Mouse (Mus musculus) MEL (cell line): ENCODE results near the gene Cpeb3.

Experiments
- CTCF ChIP-seq, 3 experiments: IDR thresholded peaks in 2 of 3; conservative IDR thresholded peaks in 1 of 3; 2 replicates each; pipeline ENCODE4 v1.5.1; 2011 to 2012; ENCODE audit warnings: low read length in 3 of 3, low read depth in 2 of 3, mild to moderate bottlenecking in 2 of 3, improper control_type of control experiment in 1 of 3, inconsistent platforms in 1 of 3, mixed read lengths in 1 of 3, moderate library complexity in 1 of 3; ENCODE audit not compliant: control insufficient read depth in 1 of 3, insufficient read depth in 1 of 3, poor library complexity in 1 of 3, severe bottlenecking in 1 of 3
- EP300 ChIP-seq, 2 experiments: IDR thresholded peaks; 2 replicates each; pipeline ENCODE4 v1.6.1; 2011; ENCODE audit warnings: improper control_type of control experiment in 2 of 2, low read length in 2 of 2, low read depth in 1 of 2, mild to moderate bottlenecking in 1 of 2
- HCFC1 ChIP-seq: IDR thresholded peaks from 2 replicates; pipeline ENCODE4 v1.6.1; 2012; ENCODE audit warnings: low read depth, mild to moderate bottlenecking, inconsistent platforms, low read length, improper control_type of control experiment, moderate library complexity
- MAX ChIP-seq: IDR thresholded peaks from 2 replicates; pipeline ENCODE4 v1.6.1; 2011; ENCODE audit warnings: low read length, improper control_type of control experiment
- POLR2A ChIP-seq, 2 experiments: IDR thresholded peaks; 2 replicates each; pipeline ENCODE4 v1.6.1; 2011 to 2012; ENCODE audit warnings: low read length in 2 of 2, mild to moderate bottlenecking in 2 of 2, control low read depth in 1 of 2, improper control_type of control experiment in 1 of 2, low read depth in 1 of 2, moderate library complexity in 1 of 2; ENCODE audit not compliant: control insufficient read depth in 1 of 2, insufficient read depth in 1 of 2, poor library complexity in 1 of 2
- POLR2AphosphoS2 ChIP-seq: IDR thresholded peaks from 2 replicates; pipeline ENCODE4 v1.6.1; 2011; ENCODE audit warnings: low read length, improper control_type of control experiment
- TAL1 ChIP-seq: IDR thresholded peaks from 2 replicates; pipeline ENCODE4 v1.6.1; 2012; ENCODE audit warnings: mild to moderate bottlenecking, inconsistent platforms, low read length, moderate library complexity, mixed read lengths
- ZKSCAN1 ChIP-seq: IDR thresholded peaks from 2 replicates; pipeline ENCODE4 v1.6.1; 2012; ENCODE audit warnings: low read depth, mild to moderate bottlenecking, inconsistent platforms, low read length, improper control_type of control experiment, moderate library complexity
- ZMIZ1 ChIP-seq: IDR thresholded peaks from 2 replicates; pipeline ENCODE4 v1.6.1; 2012; ENCODE audit warnings: low read depth, mild to moderate bottlenecking, inconsistent platforms, low read length, improper control_type of control experiment, moderate library complexity
- ZNF384 ChIP-seq: IDR thresholded peaks from 2 replicates; pipeline ENCODE4 v1.6.1; 2012; ENCODE audit warnings: low read depth, mild to moderate bottlenecking, inconsistent platforms, low read length, improper control_type of control experiment

DNA sequence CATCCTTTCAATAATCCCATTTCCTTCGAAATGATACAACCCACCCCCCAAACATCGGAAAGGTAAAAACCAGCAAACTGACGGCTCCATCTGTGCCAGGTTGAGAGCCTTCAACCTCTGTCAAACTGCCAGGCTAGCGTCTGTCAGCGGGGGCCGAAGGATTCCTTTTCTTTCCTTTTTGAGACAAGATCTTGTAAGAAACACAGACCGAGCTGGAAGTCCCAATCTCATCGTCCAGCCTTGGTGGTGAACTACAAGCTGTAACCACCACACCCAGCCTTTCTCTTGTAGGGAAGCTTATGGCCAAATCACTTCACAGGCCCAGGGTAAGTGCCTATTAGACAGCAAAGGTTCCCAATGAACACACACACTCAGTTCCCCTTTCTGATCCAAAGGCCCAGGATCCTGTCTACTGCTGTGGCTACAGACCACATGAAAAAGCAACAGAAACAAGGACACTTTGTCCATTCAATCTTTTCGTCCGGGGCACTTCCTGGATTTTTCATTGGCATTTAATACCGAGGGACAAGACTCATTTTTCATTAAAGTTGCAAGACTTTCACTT, 35.8 kb downstream of the Cpeb3 start:
- TF ChIP-seq HCFC1, result no peak
- TF ChIP-seq POLR2A (IDR thresholded peaks at IDR 0.05; ENCODE audit: control insufficient read depth in 1 of 2, insufficient read depth in 1 of 2, low read depth in 1 of 2, low read length in 2 of 2, poor library complexity in 1 of 2), result no peak
- no peak for TF ChIP-seq TAL1
- no peak for TF ChIP-seq ZMIZ1
- no peak for TF ChIP-seq MAX
- TF ChIP-seq POLR2AphosphoS2, result no peak
- no peak for TF ChIP-seq ZKSCAN1
- TF ChIP-seq CTCF (IDR thresholded peaks at IDR 0.05 in 2 of 3, conservative IDR thresholded peaks at IDR 0.05 in 1 of 3; ENCODE audit: control insufficient read depth in 1 of 3, insufficient read depth in 1 of 3, low read depth in 2 of 3, low read length in 3 of 3, poor library complexity in 1 of 3, severe bottlenecking in 1 of 3), result no peak
- TF ChIP-seq EP300 (IDR thresholded peaks at IDR 0.05; ENCODE audit: low read depth in 1 of 2, low read length in 2 of 2), result no peak
- TF ChIP-seq ZNF384, result no peak
